Mouse (Mus musculus) olfactory bulb, adult 2 months (tissue): Measurements from ENCODE around the gene Igf1.

Experiments
- CTCF ChIP-seq: fragments of 200-500 bp; IDR thresholded peaks from 2 replicates; pipeline ENCODE4 v1.5.1; 2012; ENCODE audit warnings: low read depth, mild to moderate bottlenecking, low read length, moderate library complexity; ENCODE audit not compliant: insufficient read depth
- POLR2A ChIP-seq: fragments of 200-500 bp; IDR thresholded peaks from 2 replicates; pipeline ENCODE4 v1.6.1; 2012; ENCODE audit warnings: mild to moderate bottlenecking, low read depth, low read length, moderate library complexity; ENCODE audit not compliant: insufficient read depth

- TF ChIP-seq CTCF = no peak
- no peak for TF ChIP-seq POLR2A
These were observed 9.6 kb downstream of the Igf1 start for GRCm38 (mm10) chr10:87867631-87868030.
